Mouse (Mus musculus) midbrain, postnatal 0 days (tissue): ENCODE results near the gene Aqp11. TPM values are rescaled to one million over a fixed set of nuclear protein-coding genes. Genes with fewer than 3 reads are reported as not detected.

Source experiments
- ATAC-seq: fragments of 200-750 bp; cut with Nextera tagmentation; 2 replicates; pipeline ENCODE4 v1.8.0; 2017; ENCODE audit warnings: moderate number of reproducible peaks, mild to moderate bottlenecking, moderate TSS enrichment, moderate library complexity; ENCODE audit not compliant: low FRiP score
- DNase-seq: peaks from one replicate; pipeline ENCODE4 v3.0.0-alpha.2; 2015; ENCODE audit warnings: low spot score
- H3K27ac ChIP-seq: fragments of 300-500 bp; sonication (generic); 2 replicates; pipeline ENCODE4 v1.5.1; 2014; ENCODE audit warnings: low read depth, mild to moderate bottlenecking, low read length, mixed read lengths
- H3K27me3 ChIP-seq: fragments of 300-500 bp; sonication (generic); 2 replicates; pipeline ENCODE4 v1.6.1; 2014; ENCODE audit warnings: low read length, control low read depth, mixed read lengths; ENCODE audit not compliant: insufficient read depth
- H3K36me3 ChIP-seq: fragments of 300-500 bp; sonication (generic); 2 replicates; pipeline ENCODE4 v1.6.1; 2014; ENCODE audit warnings: low read length, control low read depth, mixed read lengths; ENCODE audit not compliant: insufficient read depth
- H3K4me1 ChIP-seq: fragments of 300-500 bp; sonication (generic); 2 replicates; pipeline ENCODE4 v1.6.1; 2014; ENCODE audit warnings: mild to moderate bottlenecking, control low read depth, antibody characterized with exemption, low read length, mixed read lengths; ENCODE audit not compliant: insufficient read depth
- H3K4me2 ChIP-seq: fragments of 300-500 bp; sonication (generic); 2 replicates; pipeline ENCODE4 v1.6.1; 2014; ENCODE audit warnings: low read depth, mild to moderate bottlenecking, low read length, mixed read lengths; ENCODE audit not compliant: poor library complexity, severe bottlenecking
- H3K4me3 ChIP-seq: fragments of 300-500 bp; sonication (generic); 2 replicates; pipeline ENCODE4 v1.5.1; 2014; ENCODE audit warnings: low read depth, mild to moderate bottlenecking, low read length, moderate library complexity
- H3K9ac ChIP-seq: fragments of 300-500 bp; sonication (generic); replicated peaks from 2 replicates; pipeline ENCODE4 v1.6.1; 2014; ENCODE audit warnings: mild to moderate bottlenecking, low read length, moderate library complexity, mixed read lengths; ENCODE audit not compliant: poor library complexity, severe bottlenecking
- H3K9me3 ChIP-seq: fragments of 300-500 bp; sonication (generic); 2 replicates; pipeline ENCODE4 v1.6.1; 2016; ENCODE audit warnings: low read length, control low read depth
- CTCF ChIP-seq: IDR thresholded peaks from 2 replicates; pipeline ENCODE4 v1.5.1; 2016; ENCODE audit warnings: antibody characterized with exemption, mild to moderate bottlenecking
- WGBS: fragments of 180-500 bp; shearing (Covaris S2); extraction: QIAGEN DNeasy Blood & Tissue Kit; methylation state at CpG from one replicate; pipeline ENCODE4 v1.1.7; 2014; 5-methylcytosine and 5-hydroxymethylcytosine counted together
- polyA plus RNA-seq: library from polyadenylated mRNA; unstranded; fragments of >200 nt; fragmentation: Nextera tagmentation; extraction: Ambion mirVana; gene quantifications from 2 replicates; pipeline ENCODE4 v1.2.1, GENCODE M21; 2015
- total RNA-seq: library from RNA; depleted of rRNA; stranded (reverse); fragments of >200 nt; gene quantifications from 2 replicates; pipeline ENCODE4 v1.2.3, GENCODE M21; 2014

The Aqp11 gene
- total and polyA plus RNA-seq, 2 experiments from 2014 or later, result 13.5 to 24.0 TPM

- Histone ChIP-seq H3K4me3 (no peak overlapping the region), H3K4me2 (no peak overlapping the region), H3K9ac (no peak overlapping the region), H3K27ac (no peak overlapping the region), H3K4me1 (peaks cover 7% of the 10 kb centered on the region), H3K9me3 (no peaks in the 10 kb centered on the region), H3K27me3 (no peaks in the 10 kb centered on the region), H3K36me3 (no peaks in the 10 kb centered on the region)
- TF ChIP-seq CTCF, result no peak
- 89% methylated on average over 6 of the region's 6 CpGs for WGBS
- DNase-seq (no peak), ATAC-seq (no peak)
Measured at GRCm38 (mm10) chr7:97701106-97701505, 37.0 kb downstream of the Aqp11 start.

GRCm38 (mm10) chr7:97700173-97700572 is 37.9 kb downstream of the Aqp11 start:
- DNase-seq (no peak), ATAC-seq (no peak)
- H3K27me3 ChIP-seq, result no peaks in the 10 kb centered on the region
- no peak overlapping the region for H3K27ac ChIP-seq
- no peak overlapping the region for H3K4me2 ChIP-seq
- H3K9ac ChIP-seq, result no peak overlapping the region
- H3K9me3 ChIP-seq, result no peaks in the 10 kb centered on the region
- no peak overlapping the region for H3K4me3 ChIP-seq
- no peaks in the 10 kb centered on the region for H3K36me3 ChIP-seq
- 96% methylated on average over 4 of the region's 4 CpGs for WGBS
- TF ChIP-seq CTCF, result no peak
- peaks cover 7% of the 10 kb centered on the region for H3K4me1 ChIP-seq

- WGBS, result under 1% methylated on average over 63 of the region's 63 CpGs
- no peaks in the 10 kb centered on the region for H3K36me3 ChIP-seq
- H3K9ac ChIP-seq, result peak within 1 kb of the TSS; percentile 94
- H3K27ac ChIP-seq, result peak within 1 kb of the TSS; percentile 88
- peaks cover 7% of the 10 kb centered on the region for H3K4me1 ChIP-seq
- peak within 1 kb of the TSS; percentile 74 for H3K4me2 ChIP-seq
- TF ChIP-seq CTCF, result no peak
- H3K27me3 ChIP-seq, result no peaks in the 10 kb centered on the region
- DNase-seq (peak; percentile 97), ATAC-seq (peak; percentile 98)
- peak within 1 kb of the TSS; percentile 99 for H3K4me3 ChIP-seq
- no peaks in the 10 kb centered on the region for H3K9me3 ChIP-seq
Measured at GRCm38 (mm10) chr7:97696506-97697254, 41.4 kb downstream of the Aqp11 start, which contains the start of gene Clns1a. Clns1a (plus strand) TSS chr7:97696634.

GRCm38 (mm10) chr7:97696133-97696505 is 42.0 kb downstream of the Aqp11 start:
- Histone ChIP-seq H3K4me3 (peak overlapping the region; percentile 99), H3K4me2 (peak overlapping the region; percentile 74), H3K9ac (peak overlapping the region; percentile 94), H3K27me3 (no peaks in the 10 kb centered on the region), H3K9me3 (no peaks in the 10 kb centered on the region), H3K36me3 (no peaks in the 10 kb centered on the region), H3K4me1 (peaks cover 7% of the 10 kb centered on the region), H3K27ac (peak overlapping the region; percentile 88)
- TF ChIP-seq CTCF, result no peak
- DNase-seq (no peak), ATAC-seq (peak; percentile 82)
- WGBS, result 34% methylated on average over 19 of the region's 19 CpGs

GRCm38 (mm10) chr7:97695441-97695840 is 42.6 kb downstream of the Aqp11 start:
- Histone ChIP-seq H3K4me2 (no peak overlapping the region), H3K4me1 (peaks cover 7% of the 10 kb centered on the region), H3K9ac (no peak overlapping the region), H3K36me3 (no peaks in the 10 kb centered on the region), H3K9me3 (no peaks in the 10 kb centered on the region), H3K27ac (no peak overlapping the region), H3K27me3 (no peaks in the 10 kb centered on the region), H3K4me3 (no peak overlapping the region)
- no peak for DNase-seq
- no peak for ATAC-seq
- no peak for TF ChIP-seq CTCF
- WGBS, result 100% methylated on average over 1 of the region's 1 CpGs

GRCm38 (mm10) chr7:97687831-97688230 is 50.3 kb downstream of the Aqp11 start:
- Histone ChIP-seq H3K4me1 (no peaks in the 10 kb centered on the region), H3K27ac (no peak overlapping the region), H3K9ac (no peak overlapping the region), H3K9me3 (no peaks in the 10 kb centered on the region), H3K4me2 (no peak overlapping the region), H3K4me3 (no peak overlapping the region), H3K36me3 (peaks cover 12% of the 10 kb centered on the region), H3K27me3 (no peaks in the 10 kb centered on the region)
- no peak for DNase-seq
- WGBS, result 89% methylated on average over 2 of the region's 2 CpGs
- ATAC-seq, result no peak
- TF ChIP-seq CTCF, result no peak
